In the genomic region with DNA sequence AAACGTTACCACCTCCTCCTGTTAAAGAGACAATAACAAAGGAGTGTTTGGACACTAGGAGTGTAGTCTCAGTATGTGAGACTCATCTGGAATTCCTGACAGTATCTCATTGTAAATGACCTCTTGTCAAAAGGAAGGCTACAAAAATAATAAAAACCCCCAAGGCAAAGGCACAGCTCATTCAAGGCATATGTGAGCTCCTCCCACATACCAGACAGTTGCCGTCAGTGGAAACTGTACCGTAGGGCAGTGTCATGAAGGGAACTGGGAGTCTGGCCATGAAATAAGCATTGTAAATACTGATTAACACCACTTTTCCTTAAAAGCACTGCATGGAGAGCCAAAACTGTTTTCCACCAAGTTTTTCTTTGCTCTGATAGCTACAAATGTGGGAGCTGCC, we compare ENCODE assay signal across 7 mouse cellular contexts. TPM values are rescaled to one million over a fixed set of nuclear protein-coding genes. Genes with fewer than 3 reads are reported as not detected.
DNase-seq lines count a peak whose midpoint lies in the region; ATAC-seq lines count a peak whose summit lies in the region.

No protein-coding gene starts in this region.

- H3K27ac ChIP-seq in kidney, embryonic 16.5 days (ENCODE audit: low read length) = peak overlapping the region; percentile 66

- H3K9ac ChIP-seq in kidney, embryonic 16.5 days (replicated peaks; ENCODE audit: low read length) = no peak overlapping the region

- 4% methylated on average over 3 of the region's 3 CpGs for WGBS in kidney, embryonic 16.5 days

- H3K36me3 ChIP-seq in kidney, embryonic 16.5 days (ENCODE audit: insufficient read depth, low read length) = no peaks in the 10 kb centered on the region

- peak; percentile 98 for DNase-seq in 3T3-L1 (ENCODE audit: low read depth, low spot score)
- peak; percentile 91 for DNase-seq in Muller cell, postnatal 12 days (ENCODE audit: inconsistent ontology term)
- DNase-seq in heart, adult 9 months (ENCODE audit: low spot score in 2 of 2) = peak; percentile 81 to 84
- DNase-seq in mesoderm, embryonic 11.5 days (ENCODE audit: low read depth, low spot score) = peak; percentile 80
- DNase-seq in left cerebral cortex, adult 18-20 months (ENCODE audit: low spot score in 2 of 2) = no peak

- no peak overlapping the region for H3K4me3 ChIP-seq in kidney, embryonic 16.5 days (ENCODE audit: low read length)

- H3K4me1 ChIP-seq in kidney, embryonic 16.5 days (ENCODE audit: insufficient read depth, low read length) = peaks cover 73% of the 10 kb centered on the region

- no peaks in the 10 kb centered on the region for H3K9me3 ChIP-seq in kidney, embryonic 16.5 days (ENCODE audit: low read length)

- H3K4me2 ChIP-seq in kidney, embryonic 16.5 days (replicated peaks; ENCODE audit: low read depth, low read length) = peak overlapping the region; percentile 20; the same call in 1 of the 2 replicates

- peak; percentile 81 for ATAC-seq in kidney, embryonic 16.5 days (ENCODE audit: low FRiP score, low TSS enrichment)
- ATAC-seq in erythroid progenitor cell, adult 5-6 weeks (replicated peaks; ENCODE audit: low FRiP score, poor library complexity, severe bottlenecking) = no peak

- no peaks in the 10 kb centered on the region for H3K27me3 ChIP-seq in kidney, embryonic 16.5 days (ENCODE audit: insufficient read depth, low read length)

RNA-seq across cellular contexts. Expression of a gene that starts 43.3 kb away (rescaled TPM):
- polyA plus RNA-seq in kidney, embryonic 16.5 days (2015; fragmentation: Nextera tagmentation; extraction: Ambion mirVana) = 59.5 and 65.5 TPM in 2 replicates
- 10 to 100 TPM; 45.3 to 46.0 TPM for total RNA-seq in left cerebral cortex, adult 18-20 months (2021)
- 101 and 157 TPM in 2 replicates for total RNA-seq in erythroid progenitor cell, adult 5-6 weeks (2015; ENCODE audit: low replicate concordance)
- total RNA-seq in erythroid progenitor cell, adult 5-6 weeks (2017; ENCODE audit: low replicate concordance) = 108 and 137 TPM in 2 replicates

Comparison
In these comparisons a context has a peak if more than half of its experiments do, and no peak if none do; other contexts are left out.
1. DNase-seq: peak in 3T3-L1 (single experiment), Muller cell, postnatal 12 days (single experiment), heart, adult 9 months (2 of 2) and mesoderm, embryonic 11.5 days (single experiment); none in left cerebral cortex, adult 18-20 months (0 of 2).